Mouse (Mus musculus): ENCODE data around the gene Lrrc32. TPM values are rescaled to one million over a fixed set of nuclear protein-coding genes. Genes with fewer than 3 reads are reported as not detected.

Gene Lrrc32
- polyA plus RNA-seq, 1 experiment from 2014 or later: 13.0 TPM

- ATAC-seq (replicated peaks; ENCODE audit: low FRiP score, low TSS enrichment, low read depth): no peak
- Histone ChIP-seq H3K4me1 (replicated peaks; ENCODE audit: control insufficient read depth, insufficient read depth, low read length) (peaks cover 17% of the 10 kb centered on the region), H3K9ac (ENCODE audit: low read length) (no peak overlapping the region), H3K4me3 (ENCODE audit: low read depth, low read length) (no peak overlapping the region), H3K27ac (ENCODE audit: low read depth) (0 out of 2 replicates have a peak overlapping the region, but pooled peaks have one; percentile 4), H3K4me2 (ENCODE audit: low read length) (no peak overlapping the region), H3K36me3 (ENCODE audit: control insufficient read depth, insufficient read depth, low read length) (peaks cover 38% of the 10 kb centered on the region), H3K9me3 (ENCODE audit: control insufficient read depth, low read length) (no peaks in the 10 kb centered on the region), H3K27me3 (replicated peaks; ENCODE audit: control insufficient read depth, insufficient read depth, low read length) (no peaks in the 10 kb centered on the region)
- DNase-seq (ENCODE audit: low spot score): no peak
- 82% methylated on average over 20 of the region's 20 CpGs for WGBS
Measured at GRCm38 (mm10) chr7:98498656-98499560, 9.8 kb downstream of the Lrrc32 start.

GRCm38 (mm10) chr7:98499561-98500292 is 10.6 kb downstream of the Lrrc32 start:
- DNase-seq (ENCODE audit: low spot score) (no peak), ATAC-seq (replicated peaks; ENCODE audit: low FRiP score, low TSS enrichment, low read depth) (no peak)
- Histone ChIP-seq H3K9ac (ENCODE audit: low read length) (no peak overlapping the region), H3K36me3 (ENCODE audit: control insufficient read depth, insufficient read depth, low read length) (peaks cover 38% of the 10 kb centered on the region), H3K9me3 (ENCODE audit: control insufficient read depth, low read length) (no peaks in the 10 kb centered on the region), H3K27me3 (replicated peaks; ENCODE audit: control insufficient read depth, insufficient read depth, low read length) (no peaks in the 10 kb centered on the region), H3K4me3 (ENCODE audit: low read depth, low read length) (no peak overlapping the region), H3K27ac (ENCODE audit: low read depth) (0 out of 2 replicates have a peak overlapping the region, but pooled peaks have one; percentile 4), H3K4me2 (ENCODE audit: low read length) (no peak overlapping the region), H3K4me1 (replicated peaks; ENCODE audit: control insufficient read depth, insufficient read depth, low read length) (peaks cover 19% of the 10 kb centered on the region)
- WGBS: 83% methylated on average over 25 of the region's 25 CpGs

GRCm38 (mm10) chr7:98500470-98500869 is 11.4 kb downstream of the Lrrc32 start:
- DNase-seq (ENCODE audit: low spot score): no peak
- peaks cover 31% of the 10 kb centered on the region for H3K36me3 ChIP-seq (ENCODE audit: control insufficient read depth, insufficient read depth, low read length)
- 82% methylated on average over 3 of the region's 3 CpGs for WGBS
- no peak for ATAC-seq (replicated peaks; ENCODE audit: low FRiP score, low TSS enrichment, low read depth)
- no peak overlapping the region for H3K4me2 ChIP-seq (ENCODE audit: low read length)
- no peaks in the 10 kb centered on the region for H3K9me3 ChIP-seq (ENCODE audit: control insufficient read depth, low read length)
- H3K9ac ChIP-seq (ENCODE audit: low read length): no peak overlapping the region
- no peak overlapping the region for H3K27ac ChIP-seq (ENCODE audit: low read depth)
- H3K4me1 ChIP-seq (replicated peaks; ENCODE audit: control insufficient read depth, insufficient read depth, low read length): peaks cover 25% of the 10 kb centered on the region
- no peak overlapping the region for H3K4me3 ChIP-seq (ENCODE audit: low read depth, low read length)
- H3K27me3 ChIP-seq (replicated peaks; ENCODE audit: control insufficient read depth, insufficient read depth, low read length): no peaks in the 10 kb centered on the region

- DNase-seq (ENCODE audit: low spot score): no peak
- 92% methylated on average over 7 of the region's 7 CpGs for WGBS
- ATAC-seq (replicated peaks; ENCODE audit: low FRiP score, low TSS enrichment, low read depth): no peak
- Histone ChIP-seq H3K36me3 (ENCODE audit: control insufficient read depth, insufficient read depth, low read length) (peaks cover 29% of the 10 kb centered on the region), H3K9me3 (ENCODE audit: control insufficient read depth, low read length) (no peaks in the 10 kb centered on the region), H3K4me2 (ENCODE audit: low read length) (no peak overlapping the region), H3K27me3 (replicated peaks; ENCODE audit: control insufficient read depth, insufficient read depth, low read length) (no peaks in the 10 kb centered on the region), H3K4me1 (replicated peaks; ENCODE audit: control insufficient read depth, insufficient read depth, low read length) (peaks cover 30% of the 10 kb centered on the region), H3K27ac (ENCODE audit: low read depth) (no peak overlapping the region), H3K9ac (ENCODE audit: low read length) (no peak overlapping the region), H3K4me3 (ENCODE audit: low read depth, low read length) (no peak overlapping the region)
Measured at GRCm38 (mm10) chr7:98501078-98501477, 12.0 kb downstream of the Lrrc32 start.

- ATAC-seq (replicated peaks; ENCODE audit: low FRiP score, low TSS enrichment, low read depth): no peak
- Histone ChIP-seq H3K9me3 (ENCODE audit: control insufficient read depth, low read length) (no peaks in the 10 kb centered on the region), H3K4me2 (ENCODE audit: low read length) (no peak overlapping the region), H3K9ac (ENCODE audit: low read length) (no peak overlapping the region), H3K36me3 (ENCODE audit: control insufficient read depth, insufficient read depth, low read length) (peaks cover 23% of the 10 kb centered on the region), H3K4me1 (replicated peaks; ENCODE audit: control insufficient read depth, insufficient read depth, low read length) (peaks cover 34% of the 10 kb centered on the region), H3K27me3 (replicated peaks; ENCODE audit: control insufficient read depth, insufficient read depth, low read length) (no peaks in the 10 kb centered on the region), H3K4me3 (ENCODE audit: low read depth, low read length) (no peak overlapping the region), H3K27ac (ENCODE audit: low read depth) (peak overlapping the region; percentile 76)
- DNase-seq (ENCODE audit: low spot score): no peak
- WGBS: 37% methylated on average over 5 of the region's 5 CpGs
Measured at GRCm38 (mm10) chr7:98502921-98503320, 13.8 kb downstream of the Lrrc32 start.

GRCm38 (mm10) chr7:98503951-98504647 is 15.0 kb downstream of the Lrrc32 start:
- peaks cover 11% of the 10 kb centered on the region; the same call in 1 of the 2 replicates for H3K36me3 ChIP-seq (ENCODE audit: control insufficient read depth, insufficient read depth, low read length)
- 52% methylated on average over 6 of the region's 6 CpGs for WGBS
- H3K4me2 ChIP-seq (ENCODE audit: low read length): no peak overlapping the region
- no peak overlapping the region for H3K4me3 ChIP-seq (ENCODE audit: low read depth, low read length)
- ATAC-seq (replicated peaks; ENCODE audit: low FRiP score, low TSS enrichment, low read depth): peak; percentile 70
- H3K27me3 ChIP-seq (replicated peaks; ENCODE audit: control insufficient read depth, insufficient read depth, low read length): no peaks in the 10 kb centered on the region
- no peaks in the 10 kb centered on the region for H3K9me3 ChIP-seq (ENCODE audit: control insufficient read depth, low read length)
- H3K4me1 ChIP-seq (replicated peaks; ENCODE audit: control insufficient read depth, insufficient read depth, low read length): peaks cover 34% of the 10 kb centered on the region
- no peak overlapping the region for H3K9ac ChIP-seq (ENCODE audit: low read length)
- DNase-seq (ENCODE audit: low spot score): peak; percentile 63
- peak overlapping the region; percentile 93 for H3K27ac ChIP-seq (ENCODE audit: low read depth)

GRCm38 (mm10) chr7:98504726-98505314 is 15.7 kb downstream of the Lrrc32 start:
- Histone ChIP-seq H3K36me3 (ENCODE audit: control insufficient read depth, insufficient read depth, low read length) (peaks cover 5% of the 10 kb centered on the region; the same call in 1 of the 2 replicates), H3K4me2 (ENCODE audit: low read length) (no peak overlapping the region), H3K9ac (ENCODE audit: low read length) (no peak overlapping the region), H3K27me3 (replicated peaks; ENCODE audit: control insufficient read depth, insufficient read depth, low read length) (no peaks in the 10 kb centered on the region), H3K27ac (ENCODE audit: low read depth) (peak overlapping the region; percentile 93), H3K9me3 (ENCODE audit: control insufficient read depth, low read length) (no peaks in the 10 kb centered on the region), H3K4me3 (ENCODE audit: low read depth, low read length) (no peak overlapping the region), H3K4me1 (replicated peaks; ENCODE audit: control insufficient read depth, insufficient read depth, low read length) (peaks cover 34% of the 10 kb centered on the region)
- peak; percentile 48 for ATAC-seq (replicated peaks; ENCODE audit: low FRiP score, low TSS enrichment, low read depth)
- WGBS: 17% methylated on average over 5 of the region's 5 CpGs
- DNase-seq (ENCODE audit: low spot score): peak; percentile 61

GRCm38 (mm10) chr7:98505664-98506063 is 16.6 kb downstream of the Lrrc32 start:
- H3K4me1 ChIP-seq (replicated peaks; ENCODE audit: control insufficient read depth, insufficient read depth, low read length): peaks cover 34% of the 10 kb centered on the region
- H3K36me3 ChIP-seq (ENCODE audit: control insufficient read depth, insufficient read depth, low read length): no peaks in the 10 kb centered on the region
- no peak overlapping the region for H3K9ac ChIP-seq (ENCODE audit: low read length)
- WGBS: 13% methylated on average over 3 of the region's 3 CpGs
- no peaks in the 10 kb centered on the region for H3K9me3 ChIP-seq (ENCODE audit: control insufficient read depth, low read length)
- DNase-seq (ENCODE audit: low spot score): no peak
- no peak overlapping the region for H3K4me3 ChIP-seq (ENCODE audit: low read depth, low read length)
- H3K27ac ChIP-seq (ENCODE audit: low read depth): peak overlapping the region; percentile 93
- H3K4me2 ChIP-seq (ENCODE audit: low read length): no peak overlapping the region
- no peak for ATAC-seq (replicated peaks; ENCODE audit: low FRiP score, low TSS enrichment, low read depth)
- H3K27me3 ChIP-seq (replicated peaks; ENCODE audit: control insufficient read depth, insufficient read depth, low read length): no peaks in the 10 kb centered on the region

All from intestine, embryonic 14.5 days (tissue).